Mouse (Mus musculus) heart, adult 2 months (tissue): ENCODE measurements around the gene Pla2g7. TPM values are rescaled to one million over a fixed set of nuclear protein-coding genes. Genes with fewer than 3 reads are reported as not detected.
A peak's percentile ranks its signal among the peaks of the same experiment; 100 is the strongest.

Experiments used
- DNase-seq, 2 experiments: peaks; one replicate each; pipeline ENCODE4 v3.0.0; 2021
- H3K27ac ChIP-seq: fragments of 200-600 bp; 2 replicates; pipeline ENCODE4 v1.8.1; 2022
- H3K27me3 ChIP-seq: fragments of 200-500 bp; 2 replicates; pipeline ENCODE4 v1.6.1; 2012; ENCODE audit warnings: mild to moderate bottlenecking, low read length, inconsistent platforms, mixed read lengths; ENCODE audit not compliant: control insufficient read depth, insufficient read depth
- H3K36me3 ChIP-seq: fragments of 200-500 bp; 2 replicates; pipeline ENCODE4 v1.6.1; 2012; ENCODE audit warnings: low read length, inconsistent platforms; ENCODE audit not compliant: control insufficient read depth, insufficient read depth
- H3K4me1 ChIP-seq: fragments of 200-500 bp; 2 replicates; pipeline ENCODE4 v1.6.1; 2011; ENCODE audit warnings: low read length; ENCODE audit not compliant: control insufficient read depth, insufficient read depth
- H3K4me3 ChIP-seq: fragments of 200-600 bp; 2 replicates; pipeline ENCODE4 v1.8.1; 2022
- H3K79me2 ChIP-seq: fragments of 200-500 bp; replicated peaks from 2 replicates; pipeline ENCODE4 v1.6.1; 2012; ENCODE audit warnings: mild to moderate bottlenecking, inconsistent platforms, low read length, moderate library complexity, mixed read lengths; ENCODE audit not compliant: control insufficient read depth, insufficient read depth
- H3K9ac ChIP-seq: fragments of 200-500 bp; 2 replicates; pipeline ENCODE4 v1.6.1; 2012; ENCODE audit warnings: low read depth, mild to moderate bottlenecking, control low read depth, inconsistent platforms, low read length, mixed read lengths
- CTCF ChIP-seq: fragments of 200-600 bp; IDR thresholded peaks from 2 replicates; pipeline ENCODE4 v1.8.1; 2022; ENCODE audit warnings: antibody characterized with exemption, mild to moderate bottlenecking, moderate library complexity
- EP300 ChIP-seq: fragments of 200-500 bp; IDR thresholded peaks from 2 replicates; pipeline ENCODE4 v1.6.1; 2011; ENCODE audit warnings: low read depth, low read length, control low read depth; ENCODE audit not compliant: insufficient read depth
- POLR2A ChIP-seq: fragments of 200-500 bp; IDR thresholded peaks from 2 replicates; pipeline ENCODE4 v1.6.1; 2011; ENCODE audit warnings: mild to moderate bottlenecking, low read depth, low read length, control low read depth; ENCODE audit not compliant: insufficient read depth
- WGBS: fragments of 180-500 bp; shearing (Covaris S2); methylation state at CpG from one replicate; pipeline ENCODE4 v1.1.7; 2018; 5-methylcytosine and 5-hydroxymethylcytosine counted together
- intact Hi-C: fragments of 180-260 bp; cut with DNase I; formaldehyde crosslinking; loops from one replicate; pipeline ENCODE4 v1.15.1; 2025
- polyA plus RNA-seq: library from polyadenylated mRNA; depleted of rRNA; stranded (reverse); fragments of >200 nt; gene quantifications from 2 replicates; pipeline ENCODE4 v1.2.3, GENCODE M21; 2012; rRNA removed
- total RNA-seq, 2 experiments: library from RNA; stranded (reverse); gene quantifications; 2 replicates each; pipeline ENCODE4 v1.2.3; 2021

The Pla2g7 gene
- total and polyA plus RNA-seq, 3 experiments: 3.5 to 6.2 (median 5.8) TPM

GRCm38 (mm10) chr17:43645136-43645535 is 77.2 kb downstream of the Pla2g7 start:
- no peak overlapping the region for H3K4me3 ChIP-seq
- no peak overlapping the region for H3K9ac ChIP-seq
- TF ChIP-seq POLR2A: no peak
- no peak for TF ChIP-seq CTCF
- TF ChIP-seq EP300: no peak
- intact Hi-C loops: no loop called here
- WGBS: 82% methylated on average over 3 of the region's 3 CpGs
- H3K27me3 ChIP-seq: no peaks in the 10 kb centered on the region
- H3K36me3 ChIP-seq: no peaks in the 10 kb centered on the region
- H3K79me2 ChIP-seq: no peaks in the 10 kb centered on the region
- peaks cover 3% of the 10 kb centered on the region for H3K4me1 ChIP-seq
- no peak overlapping the region for H3K27ac ChIP-seq
- no peak for DNase-seq

- Histone ChIP-seq H3K79me2 (no peaks in the 10 kb centered on the region), H3K27me3 (no peaks in the 10 kb centered on the region), H3K36me3 (no peaks in the 10 kb centered on the region), H3K4me3 (no peak overlapping the region), H3K27ac (no peak overlapping the region), H3K4me1 (peaks cover 3% of the 10 kb centered on the region), H3K9ac (no peak overlapping the region)
- WGBS: 41% methylated on average over 5 of the region's 5 CpGs
- intact Hi-C loops: no loop called here
- no peak for DNase-seq
- TF ChIP-seq POLR2A (no peak), CTCF (no peak), EP300 (no peak)
These were observed 79.0 kb downstream of the Pla2g7 start for GRCm38 (mm10) chr17:43646925-43647324.

GRCm38 (mm10) chr17:43649641-43650436 is 81.9 kb downstream of the Pla2g7 start:
- no peak for TF ChIP-seq EP300
- peak; percentile 69 for TF ChIP-seq CTCF
- Histone ChIP-seq H3K27me3 (no peaks in the 10 kb centered on the region), H3K79me2 (no peaks in the 10 kb centered on the region), H3K36me3 (no peaks in the 10 kb centered on the region), H3K9ac (no peak overlapping the region), H3K4me1 (no peaks in the 10 kb centered on the region), H3K4me3 (no peak overlapping the region), H3K27ac (no peak overlapping the region)
- intact Hi-C loops: no loop called here
- 84% methylated on average over 10 of the region's 10 CpGs for WGBS
- DNase-seq: no peak

GRCm38 (mm10) chr17:43651314-43652046 is 83.6 kb downstream of the Pla2g7 start:
- TF ChIP-seq EP300 (no peak), POLR2A (no peak), CTCF (no peak)
- no peaks in the 10 kb centered on the region for H3K36me3 ChIP-seq
- H3K27me3 ChIP-seq: no peaks in the 10 kb centered on the region
- no peak overlapping the region for H3K4me3 ChIP-seq
- H3K79me2 ChIP-seq: no peaks in the 10 kb centered on the region
- no peak overlapping the region for H3K9ac ChIP-seq
- DNase-seq: no peak
- intact Hi-C loops: no loop called here
- no peaks in the 10 kb centered on the region for H3K4me1 ChIP-seq
- WGBS: 73% methylated on average over 14 of the region's 14 CpGs
- H3K27ac ChIP-seq: no peak overlapping the region

Other genes with a start within 250 kb of the Pla2g7 start
- 100 to 1,000 TPM; 184 to 231 TPM for gene Adgrf5, start 207.6 kb upstream of the Pla2g7 start, total RNA-seq
- gene Adgrf5, start 207.6 kb upstream of the Pla2g7 start, polyA plus RNA-seq: 57.7 and 116 TPM in 2 replicates
- gene Mep1a, start 65.3 kb upstream of the Pla2g7 start, total RNA-seq: not detected
- gene Mep1a, start 65.3 kb upstream of the Pla2g7 start, polyA plus RNA-seq: not detected in 2 replicates
- gene Ankrd66, start 24.5 kb upstream of the Pla2g7 start, total RNA-seq: not detected
- 0.25 TPM in 1 of 2 replicates, not detected in the other for gene Ankrd66, start 24.5 kb upstream of the Pla2g7 start, polyA plus RNA-seq
- gene Tdrd6, start 62.2 kb downstream of the Pla2g7 start, total RNA-seq: not detected
- 0.02 and 0.03 TPM in 2 replicates for gene Tdrd6, start 62.2 kb downstream of the Pla2g7 start, polyA plus RNA-seq
- 1 to 10 TPM; 2.2 to 2.3 TPM for gene Slc25a27, start 99.1 kb downstream of the Pla2g7 start, total RNA-seq
- 3.2 and 4.9 TPM in 2 replicates for gene Slc25a27, start 99.1 kb downstream of the Pla2g7 start, polyA plus RNA-seq
- 1 to 10 TPM; 3.5 to 4.9 TPM for gene Cyp39a1, start 99.3 kb downstream of the Pla2g7 start, total RNA-seq
- gene Cyp39a1, start 99.3 kb downstream of the Pla2g7 start, polyA plus RNA-seq: 2.1 and 5.0 TPM in 2 replicates
- gene Rcan2, start 233.3 kb downstream of the Pla2g7 start, total RNA-seq: 100 to 1,000 TPM; 382 to 439 TPM
- gene Rcan2, start 233.3 kb downstream of the Pla2g7 start, polyA plus RNA-seq: 195 and 279 TPM in 2 replicates